Mouse (Mus musculus) granulocyte monocyte progenitor cell, adult 5-6 weeks (primary cell): ENCODE data around the gene Bspry. TPM values are rescaled to one million over a fixed set of nuclear protein-coding genes. Genes with fewer than 3 reads are reported as not detected.

Experiments used
- ATAC-seq: replicated peaks from 2 replicates; pipeline ENCODE4 v1.8.0; 2016; ENCODE audit warnings: mild to moderate bottlenecking, moderate TSS enrichment, inconsistent platforms; ENCODE audit not compliant: poor library complexity, severe bottlenecking
- total RNA-seq, 2 experiments: library from RNA; stranded (forward) in 1 of 2; stranded (reverse) in 1 of 2; fragments of 200-712, 200-1000 nt in 1 of 2; fragments of >200 nt in 1 of 2; fragmentation: Nextera tagmentation in 1 of 2; gene quantifications; 2 replicates each; pipeline ENCODE4 v1.2.3; 2014 to 2017

Gene Bspry
- total RNA-seq, 2 experiments from 2014 or later: not detected

GRCm38 (mm10) chr4:62513998-62514506 lies 34.2 kb downstream of the Bspry start:
- no peak for ATAC-seq

GRCm38 (mm10) chr4:62514995-62515394 lies 35.1 kb downstream of the Bspry start:
- ATAC-seq: no peak

GRCm38 (mm10) chr4:62515490-62515889 lies 35.6 kb downstream of the Bspry start:
- ATAC-seq: peak; percentile 21; the same call in 1 of the 2 replicates

GRCm38 (mm10) chr4:62516079-62516478 lies 36.2 kb downstream of the Bspry start:
- ATAC-seq: no peak

GRCm38 (mm10) chr4:62516579-62516978 lies 36.7 kb downstream of the Bspry start:
- no peak for ATAC-seq

- ATAC-seq: no peak
Measured at GRCm38 (mm10) chr4:62517046-62517445, 37.2 kb downstream of the Bspry start.

GRCm38 (mm10) chr4:62517538-62518415 lies 37.9 kb downstream of the Bspry start:
- no peak for ATAC-seq

GRCm38 (mm10) chr4:62518416-62519121 lies 38.7 kb downstream of the Bspry start:
- no peak for ATAC-seq

- ATAC-seq: peak; percentile 48
Measured at GRCm38 (mm10) chr4:62519122-62519848, 39.4 kb downstream of the Bspry start.

GRCm38 (mm10) chr4:62519849-62520233 lies 40.0 kb downstream of the Bspry start, which contains the start of gene Alad:
TSS of gene Alad (minus strand) at chr4:62519918.
- peak; percentile 77 for ATAC-seq

- no peak for ATAC-seq
Measured at GRCm38 (mm10) chr4:62520892-62521400, 41.1 kb downstream of the Bspry start.

- ATAC-seq: peak; percentile 96
Measured at GRCm38 (mm10) chr4:62524651-62525488, 45.0 kb downstream of the Bspry start, which contains the start of the genes Pole3 and 4933430I17Rik. TSS of gene Pole3 (minus strand) at chr4:62525068. TSS of gene 4933430I17Rik (plus strand) at chr4:62525369.

GRCm38 (mm10) chr4:62525489-62525811 lies 45.6 kb downstream of the Bspry start:
- no peak for ATAC-seq

GRCm38 (mm10) chr4:62526256-62526655 lies 46.4 kb downstream of the Bspry start:
- no peak for ATAC-seq

GRCm38 (mm10) chr4:62527655-62528054 lies 47.8 kb downstream of the Bspry start:
- no peak for ATAC-seq

GRCm38 (mm10) chr4:62533729-62534128 lies 53.9 kb downstream of the Bspry start:
- ATAC-seq: no peak

GRCm38 (mm10) chr4:62541802-62542201 lies 61.9 kb downstream of the Bspry start:
- ATAC-seq: no peak

GRCm38 (mm10) chr4:62543782-62544181 lies 63.9 kb downstream of the Bspry start:
- ATAC-seq: no peak

- no peak for ATAC-seq
Measured at GRCm38 (mm10) chr4:62544801-62545200, 64.9 kb downstream of the Bspry start.
